Mouse (Mus musculus): ENCODE measurements around the gene Rasl10a. TPM values are rescaled to one million over a fixed set of nuclear protein-coding genes. Genes with fewer than 3 reads are reported as not detected.
A peak's percentile ranks its signal among the peaks of the same experiment; 100 is the strongest.

Gene Rasl10a
- 78.9 and 79.5 TPM in 2 replicates for polyA plus RNA-seq (2012; rRNA removed)

- DNase-seq (ENCODE audit: extremely low spot score in 1 of 2, low spot score in 1 of 2): no peak
Observed at GRCm38 (mm10) chr11:5057856-5058641, at the start of gene Rasl10a. TSS of gene Rasl10a (plus strand) at chr11:5058128.

DNA sequence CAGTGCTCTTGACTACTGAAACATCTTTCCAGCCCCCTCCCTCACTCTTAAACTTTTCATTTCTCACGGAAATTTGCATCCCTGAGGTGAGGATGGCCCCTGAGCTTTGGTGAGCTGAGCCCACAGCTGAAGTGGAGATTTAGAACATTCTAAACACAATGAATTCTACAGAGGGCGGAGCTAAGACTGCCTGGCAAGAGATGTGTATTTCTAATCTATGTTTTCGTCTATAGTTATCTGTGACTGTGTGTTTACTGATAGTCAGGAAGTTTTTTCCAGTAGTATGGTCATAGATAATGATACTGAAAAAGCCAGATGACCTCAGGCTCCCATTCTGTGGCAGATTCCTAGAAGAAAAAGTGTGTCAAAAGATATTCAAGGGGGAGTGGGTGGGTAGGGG lies 49.1 kb upstream of the Rasl10a start:
- no peak for DNase-seq (ENCODE audit: extremely low spot score in 1 of 2, low spot score in 1 of 2)

GRCm38 (mm10) chr11:5009354-5010074 lies 48.4 kb upstream of the Rasl10a start:
- peak; percentile 29 to 58 for DNase-seq (ENCODE audit: extremely low spot score in 1 of 2, low spot score in 1 of 2)

GRCm38 (mm10) chr11:5010205-5010604 lies 47.7 kb upstream of the Rasl10a start:
- DNase-seq (ENCODE audit: extremely low spot score in 1 of 2, low spot score in 1 of 2): no peak

DNA sequence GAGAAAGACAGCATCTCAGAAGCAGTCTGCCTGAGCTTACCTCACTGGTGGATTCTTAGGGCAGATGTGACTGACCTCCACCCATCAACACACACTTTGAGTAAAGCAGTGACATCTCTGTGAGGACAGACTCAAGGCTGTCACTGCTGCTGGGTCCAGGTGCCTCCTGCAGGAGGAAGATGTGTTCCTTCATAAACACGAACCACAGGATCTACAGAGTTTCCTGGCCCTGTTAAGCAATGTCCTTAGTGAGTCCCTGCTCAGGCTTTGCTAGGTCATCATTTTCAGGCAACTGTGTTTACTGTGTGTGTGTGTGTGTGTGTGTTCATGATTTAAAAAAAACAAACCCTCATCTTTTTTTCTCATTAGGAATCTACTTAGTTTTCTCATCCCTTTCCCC lies 46.4 kb upstream of the Rasl10a start:
- no peak for DNase-seq (ENCODE audit: extremely low spot score in 1 of 2, low spot score in 1 of 2)

DNA sequence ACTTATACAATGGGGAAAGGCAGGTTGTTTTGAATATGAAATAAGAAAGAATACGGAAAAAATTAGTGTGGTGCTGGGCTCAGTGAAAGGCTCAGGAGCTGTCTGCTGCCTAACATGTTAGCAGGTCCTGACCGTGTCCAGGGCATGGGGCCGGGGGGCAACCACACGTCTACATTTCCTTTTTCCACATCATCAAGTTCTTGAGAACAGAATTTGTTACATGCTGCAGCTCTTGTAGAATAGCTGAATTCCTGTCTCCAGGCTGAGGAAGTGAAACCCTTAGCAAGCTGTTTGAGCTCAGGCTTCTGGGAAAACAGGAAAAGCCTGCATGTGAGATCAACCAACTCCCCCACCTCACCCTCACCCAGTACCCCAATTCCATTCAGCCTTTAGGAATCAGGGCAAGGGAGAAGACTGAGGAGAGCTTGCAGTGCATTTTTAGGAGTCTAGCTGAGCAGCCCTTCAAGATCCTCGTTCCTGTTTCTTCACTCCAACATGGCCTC lies 45.7 kb upstream of the Rasl10a start:
- no peak for DNase-seq (ENCODE audit: extremely low spot score in 1 of 2, low spot score in 1 of 2)

DNA sequence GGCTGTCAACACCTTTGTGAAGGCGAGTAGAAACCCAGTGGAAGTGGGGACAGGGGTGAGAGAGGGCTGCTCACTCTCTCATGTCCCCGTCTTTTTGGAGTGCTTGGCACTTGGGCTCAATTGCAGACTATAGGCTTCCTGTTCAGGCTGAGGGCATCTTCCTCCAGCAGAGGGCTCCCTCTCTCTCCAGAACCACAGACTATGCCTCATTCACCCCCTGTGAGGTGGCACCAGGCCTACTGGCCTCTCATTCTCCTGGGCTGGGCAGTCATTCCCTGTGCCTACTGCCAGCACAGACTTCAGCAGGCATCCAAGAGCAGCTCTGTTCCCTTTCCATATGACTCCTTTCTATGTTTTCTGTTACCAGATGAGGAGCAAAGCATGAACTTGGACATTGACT lies 42.2 kb upstream of the Rasl10a start:
- peak; percentile 41 to 86 for DNase-seq (ENCODE audit: extremely low spot score in 1 of 2, low spot score in 1 of 2)

- DNase-seq (ENCODE audit: extremely low spot score in 1 of 2, low spot score in 1 of 2): no peak
Observed at GRCm38 (mm10) chr11:5016286-5016685, 41.6 kb upstream of the Rasl10a start.

- DNase-seq (ENCODE audit: extremely low spot score in 1 of 2, low spot score in 1 of 2): peak in 1 of 2 experiments; percentile 59
Observed at GRCm38 (mm10) chr11:5017506-5017905, 40.4 kb upstream of the Rasl10a start.

DNA sequence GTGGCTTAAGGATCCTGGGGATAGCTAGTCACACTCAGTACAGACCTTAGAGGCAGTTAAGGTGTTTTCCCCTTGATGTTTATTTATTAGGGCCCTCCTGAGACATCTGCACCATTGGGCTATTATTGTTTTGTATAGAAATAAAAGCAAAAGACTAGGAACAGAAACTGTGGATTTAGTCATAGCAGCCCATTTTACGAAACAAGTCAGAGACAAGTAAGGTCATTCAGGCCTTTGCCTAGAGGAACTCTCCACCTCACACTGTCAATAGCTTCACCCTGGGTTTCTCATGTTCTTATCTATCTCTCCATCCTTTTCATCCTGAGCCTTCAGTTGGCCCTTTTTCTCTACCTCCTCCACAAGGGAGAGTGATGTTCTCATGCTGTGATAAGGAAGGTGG lies 32.8 kb upstream of the Rasl10a start:
- DNase-seq (ENCODE audit: extremely low spot score in 1 of 2, low spot score in 1 of 2): no peak

DNA sequence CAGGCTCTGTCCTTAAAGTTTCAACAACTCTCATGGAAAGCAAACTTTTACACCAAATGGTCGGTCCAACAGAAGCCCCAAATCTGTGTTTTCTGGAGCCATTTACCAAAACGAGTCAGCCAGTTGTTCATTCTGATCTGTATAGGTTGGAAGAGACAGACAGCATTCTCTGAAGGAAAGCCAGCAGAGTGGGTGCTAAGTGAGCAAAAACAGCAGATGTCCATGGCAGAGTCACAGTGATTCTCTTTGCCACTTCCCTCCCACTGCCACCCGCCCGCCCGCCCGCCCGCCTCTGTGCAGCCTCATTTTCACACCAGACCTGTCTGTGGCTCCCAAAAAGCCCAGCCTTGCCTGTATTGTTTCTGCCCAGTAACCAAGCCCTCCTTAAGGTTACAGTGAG lies 29.7 kb upstream of the Rasl10a start:
- DNase-seq (ENCODE audit: extremely low spot score in 1 of 2, low spot score in 1 of 2): peak; percentile 67 to 82

DNA sequence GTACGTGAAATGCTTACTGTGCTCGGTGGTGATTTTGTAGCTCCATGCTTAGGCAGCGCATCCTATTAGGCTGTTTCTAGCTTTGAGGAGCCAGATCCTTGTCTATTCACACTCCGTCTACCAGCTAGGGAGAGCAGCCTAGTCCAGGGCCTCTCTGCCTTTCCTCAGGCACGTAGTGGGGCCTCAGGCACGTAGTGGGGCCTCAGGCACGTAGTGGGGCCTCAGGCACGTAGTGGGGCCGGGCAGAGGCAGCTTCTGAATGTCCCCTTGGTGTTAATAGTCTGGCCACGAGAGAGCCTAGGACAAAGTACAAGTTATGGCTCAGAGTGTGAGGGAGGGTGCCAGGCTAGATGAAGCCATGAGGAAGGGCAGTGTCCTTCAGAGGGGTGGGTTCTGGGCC lies 25.2 kb upstream of the Rasl10a start:
- DNase-seq (ENCODE audit: extremely low spot score in 1 of 2, low spot score in 1 of 2): no peak

DNA sequence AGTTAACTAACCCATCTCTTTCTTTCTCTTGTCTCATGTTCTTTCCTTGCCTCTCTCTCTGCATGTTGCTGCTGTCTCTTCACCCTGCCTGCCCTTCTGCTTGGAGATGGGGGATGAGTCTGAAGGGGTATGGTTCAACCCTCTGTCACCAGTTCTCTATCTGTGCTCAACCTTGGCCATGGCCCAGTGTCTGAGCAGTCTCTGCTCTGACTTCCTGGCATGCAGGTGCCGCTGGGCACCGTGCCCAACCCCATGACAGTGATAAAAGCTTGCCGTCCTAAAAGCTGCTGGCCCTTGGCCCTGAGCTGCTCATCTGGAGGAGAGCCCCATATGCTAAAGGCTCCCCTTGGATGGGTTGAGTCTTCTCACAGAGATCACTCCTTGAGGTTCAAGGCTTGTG lies 24.8 kb upstream of the Rasl10a start:
- no peak for DNase-seq (ENCODE audit: extremely low spot score in 1 of 2, low spot score in 1 of 2)

DNA sequence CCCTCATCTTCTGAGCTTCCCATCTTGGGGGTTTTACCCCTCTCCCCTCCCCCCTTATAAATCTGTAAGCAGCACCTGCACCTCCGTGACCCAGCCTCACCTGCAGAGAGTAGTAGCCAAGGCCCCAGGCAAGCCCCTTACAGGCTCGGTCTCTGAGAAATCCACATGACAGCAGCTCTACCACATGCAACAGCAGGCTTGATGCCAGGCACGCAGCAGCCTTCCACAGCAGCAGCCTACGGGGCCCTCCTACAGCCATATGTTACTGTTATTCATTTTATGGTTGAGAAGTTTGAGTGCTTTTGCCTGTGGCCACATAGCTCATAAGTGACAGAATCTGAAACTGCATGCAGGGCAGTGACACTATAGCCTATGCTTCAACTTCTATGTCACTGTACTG lies 22.5 kb upstream of the Rasl10a start:
- peak; percentile 77 to 85 for DNase-seq (ENCODE audit: extremely low spot score in 1 of 2, low spot score in 1 of 2)

GRCm38 (mm10) chr11:5037146-5037854 lies 20.6 kb upstream of the Rasl10a start:
- DNase-seq (ENCODE audit: extremely low spot score in 1 of 2, low spot score in 1 of 2): no peak

GRCm38 (mm10) chr11:5040585-5040984 lies 17.3 kb upstream of the Rasl10a start:
- no peak for DNase-seq (ENCODE audit: extremely low spot score in 1 of 2, low spot score in 1 of 2)

GRCm38 (mm10) chr11:5041144-5041780 lies 16.7 kb upstream of the Rasl10a start:
- peak; percentile 80 to 87 for DNase-seq (ENCODE audit: extremely low spot score in 1 of 2, low spot score in 1 of 2)

DNA sequence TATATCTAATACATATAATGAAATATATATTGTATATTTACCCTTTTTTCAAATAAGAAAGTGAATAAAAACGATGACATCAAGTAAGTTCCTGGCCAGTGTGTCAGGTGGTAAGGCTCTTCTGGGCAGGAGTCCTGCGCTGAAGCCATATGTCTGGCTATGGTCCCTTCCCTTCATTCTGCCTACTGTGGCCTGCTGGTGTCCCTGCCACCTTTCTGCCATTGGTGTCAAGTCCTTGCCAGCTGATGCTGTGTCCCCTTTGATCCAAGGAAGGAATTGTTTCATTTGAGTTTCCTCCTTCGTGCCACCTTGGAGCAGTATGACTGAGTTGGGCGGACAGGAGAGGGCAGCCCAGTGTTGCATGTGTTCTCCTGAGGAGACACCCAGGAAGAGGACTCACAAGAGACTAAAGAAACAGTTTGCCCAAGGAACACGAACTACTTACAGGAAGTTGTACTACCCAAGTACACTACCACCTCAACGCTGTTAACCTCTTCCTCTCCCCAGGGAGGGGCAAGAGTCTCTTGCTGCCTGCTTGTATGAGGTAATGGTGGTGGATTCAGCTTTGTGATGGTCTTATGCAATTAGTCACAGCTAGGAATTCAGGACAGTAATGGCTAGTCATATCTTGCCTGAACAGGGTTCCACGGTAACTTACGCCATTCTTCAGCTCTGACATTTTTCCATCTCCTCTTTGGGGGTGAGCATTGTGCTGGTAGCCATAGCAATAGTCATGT lies 15.1 kb upstream of the Rasl10a start:
- no peak for DNase-seq (ENCODE audit: extremely low spot score in 1 of 2, low spot score in 1 of 2)

GRCm38 (mm10) chr11:5046321-5046926 lies 11.5 kb upstream of the Rasl10a start:
- peak in 1 of 2 experiments; percentile 72 for DNase-seq (ENCODE audit: extremely low spot score in 1 of 2, low spot score in 1 of 2)

DNA sequence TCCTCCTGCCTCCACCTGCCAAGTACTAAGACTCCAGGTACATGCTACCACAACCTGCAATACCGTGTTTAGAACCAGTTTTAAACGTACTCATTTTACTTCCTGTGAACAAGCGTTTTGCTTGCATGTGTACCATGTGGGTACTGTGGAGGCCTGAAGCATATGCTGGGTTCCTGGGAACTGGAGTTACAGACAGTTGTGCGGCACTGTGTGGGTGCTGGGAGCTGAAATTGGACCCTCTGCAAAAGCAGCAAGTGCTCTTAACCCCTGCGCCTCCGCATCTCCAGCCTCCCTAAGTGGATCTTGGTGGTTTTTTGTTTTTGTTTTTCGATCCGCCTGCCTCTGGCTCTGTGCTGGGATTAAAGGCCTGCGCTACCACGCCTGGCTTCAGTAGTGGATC lies 6.3 kb upstream of the Rasl10a start:
- no peak for DNase-seq (ENCODE audit: extremely low spot score in 1 of 2, low spot score in 1 of 2)
